Mouse (Mus musculus): Measurements from ENCODE around the gene Emilin2.

- TF ChIP-seq POLR2A (IDR thresholded peaks at IDR 0.05; ENCODE audit: insufficient read depth, low read depth, low read length) (no peak), CTCF (IDR thresholded peaks at IDR 0.05; ENCODE audit: insufficient read depth, low read depth, low read length) (no peak)
Observed at GRCm38 (mm10) chr17:71256806-71257536, 54.8 kb downstream of the Emilin2 start.

Data from olfactory bulb, adult 2 months (tissue).